Mouse (Mus musculus): ENCODE results near the gene Cypt2.
"Not testable (repeated sequence)": the region's sequence is repeated elsewhere in the genome, so short reads cannot be mapped to it uniquely, and the experiment has no call there.

Gene Cypt2

GRCm38 (mm10) chrX:105499472-105499871 lies at the start of gene Cypt2:
TSS of gene Cypt2 (plus strand) at chrX:105499772.
- not testable (repeated sequence) for DNase-seq (ENCODE audit: low spot score)

GRCm38 (mm10) chrX:105546234-105546633 lies 46.7 kb downstream of the Cypt2 start:
- DNase-seq (ENCODE audit: low spot score): no peak

Measured in MN1 (cell line).